Mouse (Mus musculus): Measurements from ENCODE around the gene Sycp1.

DNA sequence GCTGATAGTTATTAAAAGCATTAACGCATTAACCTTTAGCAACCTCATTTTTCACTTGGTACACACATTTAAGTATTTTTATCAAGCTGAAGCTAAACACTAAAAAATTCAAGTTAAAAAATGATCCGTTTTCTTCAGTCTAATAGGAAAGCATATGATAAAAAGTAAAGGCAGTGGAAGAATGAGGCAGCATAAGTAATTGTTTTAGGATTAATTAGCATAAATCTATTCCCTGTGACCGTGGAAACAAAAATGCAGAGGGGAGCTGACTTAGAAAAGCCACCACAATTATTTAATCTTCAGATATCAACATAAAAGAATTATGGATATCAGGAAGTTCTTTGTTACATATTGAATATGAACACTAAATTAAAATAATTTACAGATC lies 44.4 kb upstream of the Sycp1 start:
- TF ChIP-seq CTCF (IDR thresholded peaks at IDR 0.05; ENCODE audit: low read depth) (no peak), EP300 (optimal IDR thresholded peaks at IDR 0.05) (no peak)

Data from stomach, postnatal 0 days (tissue).